Mouse (Mus musculus) E14TG2a.4 (cell line): ENCODE data around the gene Slc16a4.

Experiments used
- H3K27me3 ChIP-seq: 2 replicates; pipeline ENCODE4 v1.6.1; 2014; ENCODE audit warnings: low read length, control low read depth; ENCODE audit not compliant: insufficient read depth
- H3K36me3 ChIP-seq: 2 replicates; pipeline ENCODE4 v1.6.1; 2014; ENCODE audit warnings: low read length, control low read depth; ENCODE audit not compliant: insufficient read depth
- H3K4me1 ChIP-seq: replicated peaks from 2 replicates; pipeline ENCODE4 v1.6.1; 2014; ENCODE audit warnings: low read depth, low read length, control low read depth
- H3K4me3 ChIP-seq: replicated peaks from 2 replicates; pipeline ENCODE4 v1.5.1; 2014; ENCODE audit warnings: mild to moderate bottlenecking, low read length
- H3K9me3 ChIP-seq: 2 replicates; pipeline ENCODE4 v1.6.1; 2014; ENCODE audit warnings: low read length, control low read depth
- CTCF ChIP-seq: conservative IDR thresholded peaks from 2 replicates; pipeline ENCODE4 v1.5.1; 2014; ENCODE audit warnings: low read length
- NANOG ChIP-seq: IDR thresholded peaks from 2 replicates; pipeline ENCODE4 v1.6.1; 2014; ENCODE audit warnings: borderline replicate concordance, low read length, mixed read lengths
- POU5F1 ChIP-seq: IDR thresholded peaks from 2 replicates; pipeline ENCODE4 v1.6.1; 2014; ENCODE audit warnings: low read length, borderline replicate concordance

Gene Slc16a4

DNA sequence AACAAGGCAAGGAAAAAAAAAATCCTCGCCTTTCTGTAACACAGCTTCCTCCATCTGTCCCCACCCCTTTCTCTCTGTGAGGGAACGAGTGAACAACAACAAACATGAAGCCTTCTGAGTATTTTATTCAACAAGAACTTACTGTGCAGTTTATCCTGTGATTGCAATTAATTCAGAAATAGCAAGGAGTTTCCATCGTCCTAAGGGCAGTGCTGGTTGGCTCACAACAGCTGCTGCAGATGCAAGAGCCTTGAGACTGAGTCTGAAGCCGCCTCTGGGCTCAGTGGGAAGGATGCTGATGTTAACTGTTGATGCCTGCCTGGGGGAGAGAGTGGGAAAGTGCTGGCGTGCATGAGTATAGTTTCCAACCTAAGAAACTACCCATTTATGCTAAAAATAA lies 33.1 kb upstream of the Slc16a4 start:
- no peak overlapping the region for H3K4me3 ChIP-seq
- no peak for TF ChIP-seq POU5F1
- no peak for TF ChIP-seq CTCF
- no peak for TF ChIP-seq NANOG
- H3K4me1 ChIP-seq, result no peaks in the 10 kb centered on the region
- H3K27me3 ChIP-seq, result no peaks in the 10 kb centered on the region; the same call in 1 of the 2 replicates
- H3K9me3 ChIP-seq, result no peaks in the 10 kb centered on the region
- no peaks in the 10 kb centered on the region for H3K36me3 ChIP-seq

DNA sequence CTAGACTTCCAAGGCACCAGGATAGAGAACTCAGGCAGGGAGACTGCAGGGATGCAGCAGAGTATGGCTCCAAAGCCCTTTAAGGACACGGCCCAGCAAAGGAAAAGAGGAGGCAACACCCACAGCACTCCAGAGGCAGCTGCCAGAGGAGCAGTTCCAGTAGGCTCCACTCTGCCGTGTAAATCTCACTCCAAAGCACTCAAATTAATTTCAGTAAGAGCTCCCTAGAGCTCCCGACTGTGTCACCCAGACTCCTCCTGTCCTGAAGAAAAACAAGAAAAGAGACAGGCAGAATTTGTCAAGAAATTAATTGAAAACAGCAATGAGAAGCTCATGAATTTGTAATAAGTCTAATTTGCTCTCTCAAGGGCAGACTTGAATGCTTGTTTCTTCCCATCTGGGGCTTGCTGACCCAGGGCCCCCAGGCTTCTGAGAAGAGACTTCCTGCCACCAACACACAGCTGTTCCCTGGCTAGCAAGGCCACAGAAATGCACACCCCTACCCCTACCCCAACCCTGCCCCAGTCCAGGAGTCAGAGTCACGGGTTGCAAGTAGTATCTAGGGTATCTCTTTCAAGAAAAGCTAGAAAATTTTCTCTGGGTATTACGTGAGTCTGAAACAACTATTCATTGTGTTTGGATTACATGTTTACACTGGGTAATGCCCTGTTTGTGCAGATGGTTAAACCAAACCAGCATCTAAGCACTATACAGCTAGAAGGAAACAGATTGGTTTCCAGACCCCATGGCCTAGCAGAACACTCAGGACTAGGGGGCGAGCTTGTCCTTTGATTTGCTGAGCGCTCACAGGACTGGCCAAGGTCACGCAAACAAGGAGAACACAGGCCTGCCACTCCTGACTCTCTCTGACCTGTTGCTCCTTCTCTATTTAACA lies 29.8 kb upstream of the Slc16a4 start:
- TF ChIP-seq NANOG (no peak), CTCF (no peak), POU5F1 (no peak)
- Histone ChIP-seq H3K4me1 (no peaks in the 10 kb centered on the region), H3K27me3 (no peaks in the 10 kb centered on the region), H3K4me3 (no peak overlapping the region), H3K9me3 (no peaks in the 10 kb centered on the region), H3K36me3 (no peaks in the 10 kb centered on the region)

DNA sequence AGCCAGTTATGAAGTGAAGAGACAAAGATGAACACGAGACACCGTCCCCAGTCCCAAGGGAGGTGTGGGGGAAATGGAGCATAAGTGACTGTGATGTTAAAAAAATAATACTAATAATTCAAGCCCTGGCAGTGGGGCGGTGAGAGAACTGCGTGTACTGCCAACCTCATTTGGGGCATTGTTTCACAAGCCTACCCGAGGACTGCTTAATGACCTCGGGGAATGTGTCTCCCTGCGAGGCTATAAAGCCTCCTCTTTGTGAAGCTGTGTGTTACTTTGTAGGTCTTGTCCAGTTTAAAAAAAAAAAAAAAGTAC lies 29.2 kb upstream of the Slc16a4 start:
- TF ChIP-seq POU5F1 (no peak), NANOG (no peak), CTCF (no peak)
- no peak overlapping the region for H3K4me3 ChIP-seq
- H3K4me1 ChIP-seq, result no peaks in the 10 kb centered on the region
- H3K36me3 ChIP-seq, result no peaks in the 10 kb centered on the region
- no peaks in the 10 kb centered on the region for H3K9me3 ChIP-seq
- H3K27me3 ChIP-seq, result no peaks in the 10 kb centered on the region

DNA sequence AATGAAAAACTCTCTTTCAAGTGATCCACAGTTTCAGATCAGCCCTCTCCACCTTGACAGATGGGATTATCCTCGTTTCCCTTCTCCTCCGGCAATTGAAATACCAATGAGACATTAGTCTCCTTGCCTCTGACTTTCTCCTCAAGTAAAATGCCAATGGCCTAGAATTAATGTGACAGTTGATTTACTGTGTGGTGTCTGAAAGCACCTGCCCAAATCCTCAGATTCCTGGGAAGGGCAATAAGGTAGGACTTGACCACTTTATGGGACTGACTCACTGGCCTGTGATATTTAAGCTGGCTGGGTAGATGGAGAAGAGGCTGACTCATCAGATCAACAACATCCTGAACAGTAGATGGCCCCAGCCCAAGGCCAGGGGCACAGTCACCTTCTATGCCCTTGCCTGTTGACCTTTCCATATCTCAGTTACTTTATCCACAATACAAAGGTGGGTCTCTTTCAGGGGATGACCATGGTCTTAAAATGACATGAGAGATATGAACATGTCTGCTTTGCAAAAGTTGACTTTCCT lies 24.1 kb upstream of the Slc16a4 start:
- H3K4me3 ChIP-seq, result no peak overlapping the region

DNA sequence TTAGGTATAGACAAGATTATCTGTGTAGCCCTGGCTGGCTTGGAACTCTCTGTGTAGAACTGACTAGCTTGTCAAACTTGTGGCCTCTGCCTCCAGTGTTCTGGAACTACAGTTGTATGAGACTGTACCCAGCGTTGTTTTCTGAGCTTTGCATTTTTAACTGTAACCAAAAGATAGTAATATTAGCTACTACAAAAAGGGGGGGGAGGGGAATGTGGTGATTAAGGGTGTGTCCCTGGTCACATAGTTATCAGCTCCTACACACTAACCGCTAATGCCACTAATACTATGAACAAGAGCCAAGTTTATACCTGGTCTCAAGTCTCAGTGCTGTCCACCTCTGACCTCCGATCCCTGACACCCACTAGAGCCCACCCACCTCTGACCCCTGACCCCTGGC lies 18.6 kb upstream of the Slc16a4 start:
- no peak for TF ChIP-seq NANOG
- no peak for TF ChIP-seq CTCF
- TF ChIP-seq POU5F1, result no peak

More for the DNA sequence above, 24.1 kb upstream of the Slc16a4 start:
- H3K27me3 ChIP-seq, result no peaks in the 10 kb centered on the region
- H3K4me1 ChIP-seq, result no peaks in the 10 kb centered on the region
- no peaks in the 10 kb centered on the region for H3K36me3 ChIP-seq
- TF ChIP-seq POU5F1 (no peak), CTCF (no peak)
- H3K9me3 ChIP-seq, result no peaks in the 10 kb centered on the region

DNA sequence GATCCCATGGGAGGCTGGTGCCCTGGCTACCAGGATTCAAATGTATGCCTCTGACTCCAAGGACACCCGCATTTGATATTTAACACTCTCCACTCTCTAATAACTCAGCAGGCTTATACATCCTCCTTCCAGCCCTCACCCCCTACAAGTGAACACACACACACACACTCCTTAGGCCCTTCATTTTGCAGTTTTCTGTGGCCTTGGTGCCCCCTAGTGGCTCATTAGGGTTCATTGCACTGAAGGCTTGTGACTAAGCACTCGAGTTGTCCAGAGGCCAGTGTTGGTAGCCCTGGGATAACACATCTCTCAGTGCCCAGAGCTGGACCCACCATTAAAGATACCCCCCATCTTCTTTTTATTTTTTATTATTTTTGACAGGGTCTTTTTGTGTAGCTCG lies 17.2 kb upstream of the Slc16a4 start:
- peaks cover 5% of the 10 kb centered on the region; the same call in 1 of the 2 replicates for H3K27me3 ChIP-seq
- no peaks in the 10 kb centered on the region for H3K9me3 ChIP-seq
- H3K36me3 ChIP-seq, result no peaks in the 10 kb centered on the region
- peaks cover 9% of the 10 kb centered on the region for H3K4me1 ChIP-seq
- H3K4me3 ChIP-seq, result no peak overlapping the region
- TF ChIP-seq POU5F1 (no peak), CTCF (peak; percentile 69), NANOG (no peak)

More for the DNA sequence above, 18.6 kb upstream of the Slc16a4 start:
- H3K27me3 ChIP-seq, result peaks cover 5% of the 10 kb centered on the region; the same call in 1 of the 2 replicates
- no peaks in the 10 kb centered on the region for H3K36me3 ChIP-seq
- no peaks in the 10 kb centered on the region for H3K4me1 ChIP-seq
- H3K4me3 ChIP-seq, result no peak overlapping the region
- H3K9me3 ChIP-seq, result no peaks in the 10 kb centered on the region

DNA sequence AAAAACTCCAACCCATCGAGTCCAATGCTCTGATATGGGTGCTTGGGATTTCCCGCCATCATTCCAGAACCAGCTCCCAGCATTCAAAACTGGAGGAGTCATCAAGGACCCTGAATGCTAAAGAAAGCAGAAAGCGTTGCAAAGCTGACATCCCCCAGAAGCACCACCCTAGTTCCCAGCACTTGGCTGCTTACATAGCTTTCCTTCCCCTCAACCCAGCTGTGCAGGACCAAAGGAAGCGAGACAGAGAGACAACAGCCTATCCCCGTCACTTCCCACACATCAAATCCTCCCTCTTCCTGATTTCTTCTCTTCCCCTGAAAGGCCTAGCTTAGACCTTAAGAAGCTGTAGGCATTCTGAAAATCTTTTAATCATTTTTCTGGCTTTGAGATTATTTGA lies 15.7 kb upstream of the Slc16a4 start:
- Histone ChIP-seq H3K4me3 (no peak overlapping the region), H3K9me3 (no peaks in the 10 kb centered on the region), H3K27me3 (peaks cover 5% of the 10 kb centered on the region; the same call in 1 of the 2 replicates), H3K4me1 (peaks cover 18% of the 10 kb centered on the region), H3K36me3 (no peaks in the 10 kb centered on the region)
- TF ChIP-seq NANOG (no peak), CTCF (no peak), POU5F1 (no peak)

DNA sequence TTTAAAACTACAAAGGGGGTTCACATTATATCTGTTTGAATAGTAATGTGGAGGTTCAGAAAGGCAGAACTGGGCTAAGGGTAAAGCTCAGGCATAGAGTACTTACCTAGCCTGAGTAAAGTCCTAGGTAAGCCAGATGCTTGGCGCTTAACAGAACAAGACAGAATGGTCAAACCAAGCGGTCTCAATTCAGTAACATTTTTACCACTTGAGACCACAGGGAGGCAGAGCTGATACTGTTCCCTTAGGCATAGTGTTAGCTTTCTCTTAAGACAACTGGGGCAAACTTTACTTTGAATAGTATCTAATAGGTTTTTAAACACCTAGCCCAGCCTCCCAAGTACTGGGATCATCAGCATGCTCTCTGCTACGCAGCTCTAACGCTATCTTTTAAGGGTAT lies 15.0 kb upstream of the Slc16a4 start:
- TF ChIP-seq NANOG (no peak), CTCF (no peak), POU5F1 (no peak)

DNA sequence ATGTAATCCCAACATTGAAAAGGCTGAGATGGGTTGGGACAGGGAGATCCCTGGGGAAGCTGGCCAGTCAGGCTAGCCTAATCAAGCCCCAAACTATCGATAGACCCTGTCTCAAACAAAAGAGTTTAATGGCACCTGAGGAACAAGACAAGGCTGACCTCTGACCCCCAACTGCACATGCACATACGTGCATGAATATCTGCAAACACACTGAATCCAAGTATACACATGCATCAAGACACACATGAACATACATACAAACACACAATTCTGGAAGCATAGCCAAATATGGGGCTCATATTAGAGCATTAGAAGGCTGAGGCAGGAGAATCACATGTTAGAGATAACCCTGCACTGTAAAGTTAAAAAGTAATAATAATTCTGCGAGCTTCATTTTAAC lies 14.4 kb upstream of the Slc16a4 start:
- Histone ChIP-seq H3K4me3 (no peak overlapping the region), H3K36me3 (peaks cover 5% of the 10 kb centered on the region)
- TF ChIP-seq POU5F1 (no peak), NANOG (no peak), CTCF (no peak)

More for the DNA sequence above, 15.0 kb upstream of the Slc16a4 start:
- H3K4me3 ChIP-seq, result no peak overlapping the region
- H3K27me3 ChIP-seq, result peaks cover 5% of the 10 kb centered on the region; the same call in 1 of the 2 replicates
- H3K36me3 ChIP-seq, result no peaks in the 10 kb centered on the region
- peaks cover 18% of the 10 kb centered on the region for H3K4me1 ChIP-seq
- no peaks in the 10 kb centered on the region for H3K9me3 ChIP-seq

More for the DNA sequence above, 14.4 kb upstream of the Slc16a4 start:
- H3K27me3 ChIP-seq, result peaks cover 5% of the 10 kb centered on the region; the same call in 1 of the 2 replicates
- H3K4me1 ChIP-seq, result peaks cover 18% of the 10 kb centered on the region
- H3K9me3 ChIP-seq, result no peaks in the 10 kb centered on the region
